ENCODE assay signal across 8 mouse cellular contexts in the genomic region with DNA sequence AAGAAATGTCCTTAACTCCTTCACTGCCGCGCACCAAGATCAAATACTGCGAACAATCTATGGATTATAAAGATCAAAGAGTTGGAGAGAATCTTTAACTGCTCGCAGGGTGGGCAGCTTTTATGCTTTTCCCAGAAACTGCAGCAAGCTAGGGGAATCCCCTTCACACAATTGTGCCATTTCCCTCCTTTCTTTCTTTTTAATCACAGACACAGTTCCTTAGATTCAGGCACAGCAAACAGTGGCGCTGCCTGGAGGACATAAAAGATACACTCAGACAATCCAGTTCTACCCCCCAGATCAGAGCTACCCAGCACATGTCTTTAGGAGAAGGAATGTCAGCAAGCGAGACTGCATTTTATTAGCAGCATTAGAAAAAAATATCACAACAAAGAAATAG.
DNase-seq lines count a peak whose midpoint lies in the region; ATAC-seq lines count a peak whose summit lies in the region.

No protein-coding gene starts in this region.

- no peaks in the 10 kb centered on the region for H3K36me3 ChIP-seq in kidney, embryonic 16.5 days (ENCODE audit: insufficient read depth, low read length)
- no peaks in the 10 kb centered on the region for H3K36me3 ChIP-seq in embryonic facial prominence, embryonic 13.5 days
- no peaks in the 10 kb centered on the region for H3K36me3 ChIP-seq in hindbrain, embryonic 14.5 days (replicated peaks; ENCODE audit: control insufficient read depth, insufficient read depth)
- no peaks in the 10 kb centered on the region for H3K36me3 ChIP-seq in midbrain, embryonic 14.5 days (ENCODE audit: control insufficient read depth, insufficient read depth, low read length)

- H3K9me3 ChIP-seq in kidney, embryonic 16.5 days (ENCODE audit: low read length) = no peaks in the 10 kb centered on the region
- H3K9me3 ChIP-seq in embryonic facial prominence, embryonic 13.5 days = no peaks in the 10 kb centered on the region
- no peaks in the 10 kb centered on the region for H3K9me3 ChIP-seq in hindbrain, embryonic 14.5 days (ENCODE audit: control insufficient read depth, low read length)
- no peaks in the 10 kb centered on the region for H3K9me3 ChIP-seq in midbrain, embryonic 14.5 days (ENCODE audit: control insufficient read depth, low read length)

- 40% methylated on average over 6 of the region's 6 CpGs for WGBS in kidney, embryonic 16.5 days
- WGBS in embryonic facial prominence, embryonic 13.5 days = 38% methylated on average over 6 of the region's 6 CpGs
- 44% methylated on average over 6 of the region's 6 CpGs for WGBS in hindbrain, embryonic 14.5 days
- WGBS in midbrain, embryonic 14.5 days = 2% methylated on average over 6 of the region's 6 CpGs

- H3K4me3 ChIP-seq in kidney, embryonic 16.5 days (ENCODE audit: low read length) = peak overlapping the region; percentile 10; the same call in 1 of the 2 replicates
- H3K4me3 ChIP-seq in embryonic facial prominence, embryonic 13.5 days = peak overlapping the region; percentile 31
- H3K4me3 ChIP-seq in hindbrain, embryonic 14.5 days (replicated peaks; ENCODE audit: low read length) = 0 out of 2 replicates have a peak overlapping the region, but pooled peaks have one; percentile 5
- H3K4me3 ChIP-seq in midbrain, embryonic 14.5 days (replicated peaks; ENCODE audit: low read depth, low read length) = peak overlapping the region; percentile 33

- no peak for ATAC-seq in kidney, embryonic 16.5 days (ENCODE audit: low FRiP score, low TSS enrichment)
- ATAC-seq in embryonic facial prominence, embryonic 13.5 days (ENCODE audit: insufficient number of reproducible peaks, insufficient read depth, low FRiP score, low TSS enrichment, low read depth) = no peak
- ATAC-seq in hindbrain, embryonic 14.5 days (ENCODE audit: low FRiP score) = no peak
- ATAC-seq in midbrain, embryonic 14.5 days (ENCODE audit: low FRiP score, low TSS enrichment) = peak; percentile 61; the same call in 1 of the 2 replicates

- no peak overlapping the region for H3K9ac ChIP-seq in kidney, embryonic 16.5 days (replicated peaks; ENCODE audit: low read length)
- H3K9ac ChIP-seq in embryonic facial prominence, embryonic 13.5 days = peak overlapping the region; percentile 58
- peak overlapping the region; percentile 40 for H3K9ac ChIP-seq in hindbrain, embryonic 14.5 days
- peak overlapping the region; percentile 32 for H3K9ac ChIP-seq in midbrain, embryonic 14.5 days (replicated peaks; ENCODE audit: low read length)

- H3K27ac ChIP-seq in kidney, embryonic 16.5 days (ENCODE audit: low read length) = no peak overlapping the region
- no peak overlapping the region for H3K27ac ChIP-seq in embryonic facial prominence, embryonic 13.5 days
- H3K27ac ChIP-seq in hindbrain, embryonic 14.5 days = no peak overlapping the region
- H3K27ac ChIP-seq in midbrain, embryonic 14.5 days (replicated peaks; ENCODE audit: low read depth, low read length) = no peak overlapping the region

- peaks cover 5% of the 10 kb centered on the region; the same call in 1 of the 2 replicates for H3K4me1 ChIP-seq in kidney, embryonic 16.5 days (ENCODE audit: insufficient read depth, low read length)
- H3K4me1 ChIP-seq in embryonic facial prominence, embryonic 13.5 days = peaks cover 10% of the 10 kb centered on the region
- peaks cover 13% of the 10 kb centered on the region for H3K4me1 ChIP-seq in hindbrain, embryonic 14.5 days (replicated peaks; ENCODE audit: control insufficient read depth, insufficient read depth, low read length)
- H3K4me1 ChIP-seq in midbrain, embryonic 14.5 days (ENCODE audit: control insufficient read depth, insufficient read depth, low read length) = peaks cover 16% of the 10 kb centered on the region

- no peak for DNase-seq in kidney, postnatal 36 days
- no peak for DNase-seq in hindbrain, embryonic 14.5 days (ENCODE audit: low spot score)
- DNase-seq in midbrain, embryonic 14.5 days = peak; percentile 64
- no peak for DNase-seq in thymus, adult 18-20 months
- no peak for DNase-seq in urinary bladder, adult 18-20 months (ENCODE audit: low spot score in 2 of 2)
- no peak for DNase-seq in layer of hippocampus, adult 9-10 months (ENCODE audit: low spot score)

- no peaks in the 10 kb centered on the region for H3K27me3 ChIP-seq in kidney, embryonic 16.5 days (ENCODE audit: insufficient read depth, low read length)
- no peaks in the 10 kb centered on the region for H3K27me3 ChIP-seq in embryonic facial prominence, embryonic 13.5 days
- H3K27me3 ChIP-seq in hindbrain, embryonic 14.5 days (ENCODE audit: control insufficient read depth, insufficient read depth, low read length) = no peaks in the 10 kb centered on the region
- no peaks in the 10 kb centered on the region for H3K27me3 ChIP-seq in midbrain, embryonic 14.5 days (ENCODE audit: control insufficient read depth, insufficient read depth, low read length)

- peak overlapping the region; percentile 37 for H3K4me2 ChIP-seq in kidney, embryonic 16.5 days (replicated peaks; ENCODE audit: low read depth, low read length)
- H3K4me2 ChIP-seq in embryonic facial prominence, embryonic 13.5 days = peak overlapping the region; percentile 56
- peak overlapping the region; percentile 47 for H3K4me2 ChIP-seq in hindbrain, embryonic 14.5 days (replicated peaks)
- H3K4me2 ChIP-seq in midbrain, embryonic 14.5 days (ENCODE audit: low read length) = peak overlapping the region; percentile 67
